Comparison of ENCODE assay signal across 19 mouse cellular contexts in genomic region chr4:39345139-39345412, GRCm38 (mm10).
DNase-seq lines count a peak whose midpoint lies in the region; ATAC-seq lines count a peak whose summit lies in the region.
"Had no signal": no experiment of that assay in that cellular context is flagged by ENCODE, and none has a peak within 500 bp of the region (broad histone marks: within the 10 kb centered on the region; RNA-seq: fewer than 3 reads in every experiment).

No protein-coding gene starts in this region.

- H3K27ac ChIP-seq in hindbrain, embryonic 13.5 days, result peak overlapping the region; percentile 3
- peak overlapping the region; percentile 54; the same call in 1 of the 2 replicates for H3K27ac ChIP-seq in midbrain, embryonic 16.5 days (ENCODE audit: low read length)
- H3K27ac ChIP-seq: heart, embryonic 13.5 days; limb, embryonic 10.5 days; liver, embryonic 12.5 days; lung, embryonic 15.5 days had no signal

- H3K9ac ChIP-seq in hindbrain, embryonic 13.5 days, result no peak overlapping the region
- H3K9ac ChIP-seq in midbrain, embryonic 16.5 days (ENCODE audit: low read depth, low read length), result 0 out of 2 replicates have a peak overlapping the region, but pooled peaks have one; percentile 11
- H3K9ac ChIP-seq: heart, embryonic 13.5 days; liver, embryonic 12.5 days; lung, embryonic 15.5 days had no signal

- peak; percentile 14 for DNase-seq in cerebellum, adult 9-10 months
- DNase-seq in cerebellum, postnatal 25 days, result no peak
- peak; percentile 6 for DNase-seq in ZHBTc4 (ENCODE audit: low read depth, low spot score)
- no peak for DNase-seq in right cerebral cortex, postnatal 14 days
- no peak for DNase-seq in thymus, adult 18-20 months
- no peak for DNase-seq in adrenal gland, postnatal 4 days (ENCODE audit: low spot score in 2 of 2)
- DNase-seq: kidney, adult 8-10 months; right cerebral cortex, postnatal 4 days; thymus, adult 2 months had no signal

- ATAC-seq in hindbrain, embryonic 13.5 days (ENCODE audit: low FRiP score), result peak; percentile 89
- ATAC-seq in midbrain, embryonic 16.5 days, result peak; percentile 90
- ATAC-seq: activated CD4-positive, CD25-positive, alpha-beta regulatory T cell, adult 4 months; liver, embryonic 12.5 days had no signal

- no peaks in the 10 kb centered on the region for H3K9me3 ChIP-seq in hindbrain, embryonic 13.5 days
- no peaks in the 10 kb centered on the region for H3K9me3 ChIP-seq in midbrain, embryonic 16.5 days (replicated peaks; ENCODE audit: control insufficient read depth, low read length, poor library complexity, severe bottlenecking)
- H3K9me3 ChIP-seq: heart, embryonic 13.5 days; limb, embryonic 10.5 days; liver, embryonic 12.5 days; lung, embryonic 15.5 days had no signal

- H3K36me3 ChIP-seq in hindbrain, embryonic 13.5 days, result no peaks in the 10 kb centered on the region
- H3K36me3 ChIP-seq in midbrain, embryonic 16.5 days (ENCODE audit: control insufficient read depth, insufficient read depth, low read length), result no peaks in the 10 kb centered on the region
- H3K36me3 ChIP-seq: heart, embryonic 13.5 days; limb, embryonic 10.5 days; liver, embryonic 12.5 days; lung, embryonic 15.5 days had no signal

- no peak overlapping the region for H3K4me2 ChIP-seq in hindbrain, embryonic 13.5 days
- peak overlapping the region; percentile 25 for H3K4me2 ChIP-seq in midbrain, embryonic 16.5 days (ENCODE audit: low read length)
- H3K4me2 ChIP-seq: heart, embryonic 13.5 days; liver, embryonic 12.5 days; lung, embryonic 15.5 days had no signal

- WGBS in hindbrain, embryonic 13.5 days, result 14% methylated on average over 1 of the region's 1 CpGs
- 8% methylated on average over 1 of the region's 1 CpGs for WGBS in midbrain, embryonic 16.5 days

- H3K4me1 ChIP-seq in hindbrain, embryonic 13.5 days (replicated peaks), result peaks cover 10% of the 10 kb centered on the region
- no peaks in the 10 kb centered on the region for H3K4me1 ChIP-seq in midbrain, embryonic 16.5 days (ENCODE audit: control insufficient read depth, insufficient read depth, low read length)
- H3K4me1 ChIP-seq: heart, embryonic 13.5 days; limb, embryonic 10.5 days; liver, embryonic 12.5 days; lung, embryonic 15.5 days had no signal

- no peak overlapping the region for H3K4me3 ChIP-seq in hindbrain, embryonic 13.5 days
- H3K4me3 ChIP-seq in midbrain, embryonic 16.5 days (ENCODE audit: low read depth, low read length), result no peak overlapping the region
- H3K4me3 ChIP-seq: erythroblast, embryonic 14.5 days; heart, embryonic 13.5 days; limb, embryonic 10.5 days; liver, embryonic 12.5 days; lung, embryonic 15.5 days; myocyte had no signal

- no peaks in the 10 kb centered on the region for H3K27me3 ChIP-seq in hindbrain, embryonic 13.5 days
- no peaks in the 10 kb centered on the region for H3K27me3 ChIP-seq in midbrain, embryonic 16.5 days (ENCODE audit: control insufficient read depth, insufficient read depth, low read depth, low read length)
- H3K27me3 ChIP-seq: CH12.LX; heart, embryonic 13.5 days; liver, embryonic 12.5 days; lung, embryonic 15.5 days had no signal

Comparison
In these comparisons a context has a peak if more than half of its experiments do, and no peak if none do; other contexts are left out.
1. DNase-seq: peak in cerebellum, adult 9-10 months (single experiment) and ZHBTc4 (single experiment); none in cerebellum, postnatal 25 days (0 of 2), right cerebral cortex, postnatal 14 days (single experiment), thymus, adult 18-20 months (0 of 2) and adrenal gland, postnatal 4 days (0 of 2).